Mouse (Mus musculus) heart, postnatal 0 days (tissue): ENCODE results near the gene Gm42791.
A peak's percentile ranks its signal among the peaks of the same experiment; 100 is the strongest.

ENCODE experiments used
- CTCF ChIP-seq: IDR thresholded peaks from 2 replicates; pipeline ENCODE4 v1.5.1; 2016; ENCODE audit warnings: antibody characterized with exemption, control low read depth, low read depth
- EP300 ChIP-seq: IDR thresholded peaks from 2 replicates; pipeline ENCODE4 v1.6.1; 2016; ENCODE audit warnings: antibody characterized with exemption, low read depth

GRCm38 (mm10) chr5:149039825-149040224 is 44.9 kb upstream of the Gm42791 start:
- TF ChIP-seq CTCF (peak; percentile 40), EP300 (no peak)
